Mouse (Mus musculus) liver, embryonic 16.5 days (tissue): ENCODE results near the gene Tmem251. TPM values are rescaled to one million over a fixed set of nuclear protein-coding genes. Genes with fewer than 3 reads are reported as not detected.

Source experiments
- ATAC-seq: fragments of 200-750 bp; cut with Nextera tagmentation; 2 replicates; pipeline ENCODE4 v1.8.0; 2017; ENCODE audit warnings: low read depth, mild to moderate bottlenecking, moderate number of reproducible peaks, moderate library complexity
- H3K27ac ChIP-seq: fragments of 300-500 bp; sonication (generic); 2 replicates; pipeline ENCODE4 v1.5.1; 2014; ENCODE audit warnings: mild to moderate bottlenecking, low read length
- H3K27me3 ChIP-seq: fragments of 300-500 bp; sonication (generic); 2 replicates; pipeline ENCODE4 v1.6.1; 2014; ENCODE audit warnings: low read depth, low read length, mixed read lengths; ENCODE audit not compliant: control insufficient read depth, insufficient read depth
- H3K36me3 ChIP-seq: fragments of 300-500 bp; sonication (generic); 2 replicates; pipeline ENCODE4 v1.6.1; 2014; ENCODE audit warnings: mild to moderate bottlenecking; ENCODE audit not compliant: control insufficient read depth, insufficient read depth
- H3K4me1 ChIP-seq: fragments of 300-500 bp; sonication (generic); 2 replicates; pipeline ENCODE4 v1.6.1; 2014; ENCODE audit warnings: low read depth, low read length, mixed read lengths; ENCODE audit not compliant: control insufficient read depth
- H3K4me2 ChIP-seq: fragments of 300-500 bp; sonication (generic); 2 replicates; pipeline ENCODE4 v1.6.1; 2014; ENCODE audit warnings: low read depth, low read length, mixed read lengths
- H3K4me3 ChIP-seq: fragments of 300-500 bp; sonication (generic); 2 replicates; pipeline ENCODE4 v1.5.1; 2014; ENCODE audit warnings: low read depth, mild to moderate bottlenecking, low read length
- H3K9ac ChIP-seq: fragments of 300-500 bp; sonication (generic); 2 replicates; pipeline ENCODE4 v1.6.1; 2014; ENCODE audit warnings: low read depth, low read length
- H3K9me3 ChIP-seq: fragments of 300-500 bp; sonication (generic); replicated peaks from 2 replicates; pipeline ENCODE4 v1.6.1; 2016; ENCODE audit warnings: low read length; ENCODE audit not compliant: control insufficient read depth
- WGBS: fragments of 180-500 bp; shearing (Covaris S2); extraction: QIAGEN DNeasy Blood & Tissue Kit; methylation state at CpG from one replicate; pipeline ENCODE4 v1.1.7; 2014; ENCODE audit not compliant: insufficient replicate concordance; 5-methylcytosine and 5-hydroxymethylcytosine counted together
- polyA plus RNA-seq: library from polyadenylated mRNA; unstranded; fragments of >200 nt; fragmentation: Nextera tagmentation; extraction: Ambion mirVana; gene quantifications from 2 replicates; pipeline ENCODE4 v1.2.1, GENCODE M21; 2015

Gene Tmem251
- polyA plus RNA-seq, 1 experiment from 2014 or later, result 4.6 TPM

DNA sequence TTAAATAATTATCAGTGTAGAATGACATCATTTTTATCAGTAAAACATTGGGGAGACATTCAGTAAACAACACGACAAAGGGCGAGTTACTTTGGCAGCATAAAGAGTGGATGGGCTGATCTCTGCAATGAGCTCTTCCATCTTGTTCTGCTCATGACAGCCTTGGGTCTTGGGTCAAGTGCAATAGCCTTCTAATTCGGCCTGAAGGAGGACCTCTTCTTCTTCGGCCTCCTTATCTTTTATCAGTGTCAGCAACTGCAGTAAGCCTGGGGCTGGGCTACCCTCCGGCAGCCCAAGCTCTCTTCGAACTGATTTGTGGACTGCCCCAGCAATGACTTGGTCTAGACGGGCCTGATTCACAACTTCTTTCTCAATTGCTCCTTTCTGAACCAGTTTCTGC is 1.5 kb upstream of the Tmem251 start:
- no peak for ATAC-seq
- H3K4me3 ChIP-seq, result no peak overlapping the region
- H3K9ac ChIP-seq, result no peak overlapping the region
- no peaks in the 10 kb centered on the region for H3K27me3 ChIP-seq
- no peaks in the 10 kb centered on the region for H3K9me3 ChIP-seq
- WGBS, result 48% methylated on average over 7 of the region's 7 CpGs
- no peaks in the 10 kb centered on the region for H3K36me3 ChIP-seq
- H3K4me2 ChIP-seq, result no peak overlapping the region
- peaks cover 22% of the 10 kb centered on the region for H3K4me1 ChIP-seq
- no peak overlapping the region for H3K27ac ChIP-seq

DNA sequence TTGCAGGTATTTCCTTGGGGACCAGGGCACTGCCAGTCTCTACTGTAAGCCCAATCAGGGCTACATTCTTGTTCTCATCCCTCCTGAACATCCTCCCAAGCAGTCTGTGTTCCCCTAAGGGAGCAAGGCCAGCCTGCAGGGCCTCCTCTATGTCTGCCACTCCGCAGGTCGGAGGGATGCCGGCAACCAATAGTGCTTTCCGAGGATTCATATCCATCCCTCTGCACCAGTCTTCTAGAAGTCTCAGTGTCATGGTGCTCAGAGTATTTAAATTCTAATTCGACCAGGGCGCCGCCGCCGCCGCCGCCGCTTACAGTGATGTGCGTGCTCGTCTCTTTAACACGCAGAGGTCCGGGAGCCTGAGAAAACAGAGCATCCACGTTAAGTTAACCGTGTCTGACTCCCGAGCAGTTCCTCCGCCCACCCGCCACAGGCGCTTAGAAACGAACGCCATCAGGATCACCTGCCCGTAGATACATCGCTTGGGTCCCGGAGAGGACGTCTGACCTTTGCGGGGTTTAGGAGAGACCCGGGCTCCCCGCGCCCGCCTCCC is 450 bp upstream of the Tmem251 start:
- Histone ChIP-seq H3K4me3 (peak overlapping the region; percentile 93), H3K27ac (peak overlapping the region; percentile 94), H3K9me3 (no peaks in the 10 kb centered on the region), H3K4me2 (peak overlapping the region; percentile 95), H3K4me1 (peaks cover 22% of the 10 kb centered on the region), H3K9ac (peak overlapping the region; percentile 91), H3K36me3 (0 out of 2 replicates have a peak, but pooled peaks cover 1% of the 10 kb centered on the region), H3K27me3 (no peaks in the 10 kb centered on the region)
- ATAC-seq, result peak; percentile 40
- WGBS, result under 1% methylated on average over 33 of the region's 33 CpGs

GRCm38 (mm10) chr12:102744839-102745238 is 1.3 kb downstream of the Tmem251 start:
- WGBS, result 15% methylated on average over 6 of the region's 6 CpGs
- ATAC-seq, result no peak
- Histone ChIP-seq H3K36me3 (0 out of 2 replicates have a peak, but pooled peaks cover 4% of the 10 kb centered on the region), H3K4me1 (peaks cover 24% of the 10 kb centered on the region), H3K9me3 (no peaks in the 10 kb centered on the region), H3K27me3 (no peaks in the 10 kb centered on the region), H3K4me3 (peak overlapping the region; percentile 93), H3K4me2 (peak overlapping the region; percentile 95), H3K27ac (peak overlapping the region; percentile 94), H3K9ac (peak overlapping the region; percentile 91; the same call in 1 of the 2 replicates)

GRCm38 (mm10) chr12:102748256-102748655 is 4.7 kb downstream of the Tmem251 start:
- Histone ChIP-seq H3K4me3 (no peak overlapping the region), H3K4me1 (peaks cover 12% of the 10 kb centered on the region), H3K36me3 (0 out of 2 replicates have a peak, but pooled peaks cover 4% of the 10 kb centered on the region), H3K4me2 (no peak overlapping the region), H3K9me3 (no peaks in the 10 kb centered on the region), H3K9ac (no peak overlapping the region), H3K27me3 (no peaks in the 10 kb centered on the region), H3K27ac (no peak overlapping the region)
- WGBS, result 68% methylated on average over 3 of the region's 3 CpGs
- ATAC-seq, result no peak

GRCm38 (mm10) chr12:102756304-102756703 is 12.7 kb downstream of the Tmem251 start:
- Histone ChIP-seq H3K9me3 (no peaks in the 10 kb centered on the region), H3K27ac (no peak overlapping the region; the same call in 1 of the 2 replicates), H3K36me3 (no peaks in the 10 kb centered on the region; the same call in 1 of the 2 replicates), H3K27me3 (no peaks in the 10 kb centered on the region), H3K4me2 (peak overlapping the region; percentile 82), H3K9ac (peak overlapping the region; percentile 82; the same call in 1 of the 2 replicates), H3K4me1 (peaks cover 24% of the 10 kb centered on the region), H3K4me3 (peak overlapping the region; percentile 94)
- 67% methylated on average over 7 of the region's 7 CpGs for WGBS
- ATAC-seq, result no peak

DNA sequence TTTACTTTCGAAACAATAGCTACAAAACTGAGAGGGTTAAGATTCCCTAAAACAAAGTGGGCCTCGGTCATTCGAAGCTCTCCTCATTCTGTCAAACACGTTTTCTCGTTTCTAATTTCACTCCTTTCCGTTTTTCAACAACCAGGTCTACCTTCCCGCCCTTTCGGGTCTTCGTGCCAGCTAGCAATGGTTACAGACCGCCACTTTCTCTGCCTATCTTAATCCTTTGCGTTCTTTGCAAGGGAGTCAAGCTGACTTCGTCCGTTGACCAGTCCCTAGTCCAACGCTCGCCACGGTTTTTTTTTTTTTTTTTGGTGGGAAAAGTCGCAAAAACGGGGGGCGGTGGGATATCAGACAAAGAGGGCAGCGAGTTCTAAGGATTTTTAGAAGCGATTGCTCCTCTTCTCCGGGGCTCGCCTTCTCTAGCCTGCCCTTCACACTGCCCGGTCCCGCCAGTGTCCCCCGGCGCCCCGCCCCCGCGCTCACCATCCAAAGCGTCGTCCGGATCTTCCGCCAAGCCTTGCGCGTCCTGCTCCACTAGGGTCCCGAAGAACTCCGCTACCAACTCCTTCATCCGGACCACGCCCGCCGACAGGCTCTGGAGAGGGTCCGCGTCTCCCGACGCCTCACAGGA is 13.6 kb downstream of the Tmem251 start:
- peak overlapping the region; percentile 82 for H3K4me2 ChIP-seq
- H3K9ac ChIP-seq, result peak overlapping the region; percentile 82
- WGBS, result 1% methylated on average over 46 of the region's 46 CpGs
- H3K27me3 ChIP-seq, result no peaks in the 10 kb centered on the region
- H3K36me3 ChIP-seq, result no peaks in the 10 kb centered on the region; the same call in 1 of the 2 replicates
- no peaks in the 10 kb centered on the region for H3K9me3 ChIP-seq
- peaks cover 24% of the 10 kb centered on the region for H3K4me1 ChIP-seq
- peak overlapping the region; percentile 94 for H3K4me3 ChIP-seq
- peak; percentile 75 for ATAC-seq
- peak overlapping the region; percentile 85 for H3K27ac ChIP-seq

- peak; percentile 96 for ATAC-seq
- Histone ChIP-seq H3K4me2 (peak within 1 kb of the TSS; percentile 82), H3K36me3 (no peaks in the 10 kb centered on the region; the same call in 1 of the 2 replicates), H3K4me1 (peaks cover 24% of the 10 kb centered on the region), H3K4me3 (peak within 1 kb of the TSS; percentile 94), H3K9me3 (no peaks in the 10 kb centered on the region), H3K27ac (peak within 1 kb of the TSS; percentile 85), H3K9ac (peak within 1 kb of the TSS; percentile 89), H3K27me3 (no peaks in the 10 kb centered on the region)
- WGBS, result under 1% methylated on average over 73 of the region's 73 CpGs
Measured at GRCm38 (mm10) chr12:102757689-102758402, 14.3 kb downstream of the Tmem251 start, which contains the start of the genes Gm28051, Gon7 and Ubr7. Gene Gm28051 (minus strand): TSS chr12:102757765. Gene Gon7 (minus strand): TSS chr12:102757803. Gene Ubr7 (plus strand): TSS chr12:102757967.

DNA sequence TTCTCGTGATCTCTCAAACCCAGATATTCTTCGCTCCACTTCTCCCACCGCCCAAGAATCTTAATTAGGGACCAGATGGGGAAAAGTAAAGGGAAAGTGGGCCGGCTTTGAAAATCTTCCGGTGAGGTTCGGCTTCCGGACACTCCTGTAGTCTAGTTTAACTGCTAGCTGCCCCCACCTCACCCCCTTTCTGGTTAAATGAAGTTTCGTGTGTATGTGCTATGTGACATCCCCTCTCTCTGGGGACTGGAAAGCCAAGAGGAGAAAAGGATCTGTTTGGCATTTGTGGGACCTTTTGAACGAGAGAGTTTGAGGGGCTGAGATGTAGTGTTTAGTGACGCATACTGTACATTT is 14.8 kb downstream of the Tmem251 start, which contains the start of gene Gm20604:
Gene Gm20604 (minus strand): TSS at position 270 of the 354 bp plus-strand sequence.
- Histone ChIP-seq H3K36me3 (no peaks in the 10 kb centered on the region; the same call in 1 of the 2 replicates), H3K27me3 (no peaks in the 10 kb centered on the region), H3K9ac (peak within 1 kb of the TSS; percentile 89), H3K4me2 (peak within 1 kb of the TSS; percentile 82), H3K4me1 (peaks cover 24% of the 10 kb centered on the region), H3K4me3 (peak within 1 kb of the TSS; percentile 94), H3K9me3 (no peaks in the 10 kb centered on the region), H3K27ac (peak within 1 kb of the TSS; percentile 85)
- WGBS, result under 1% methylated on average over 10 of the region's 10 CpGs
- ATAC-seq, result no peak
